Mouse (Mus musculus): ENCODE results near the gene Smarca4.

- TF ChIP-seq POLR2A (IDR thresholded peaks at IDR 0.05; ENCODE audit: borderline replicate concordance, low read depth, low read length): no peak
- TF ChIP-seq CTCF (IDR thresholded peaks at IDR 0.05; ENCODE audit: low read depth, low read length): no peak
Measured at GRCm38 (mm10) chr9:21575253-21575652, 40.7 kb upstream of the Smarca4 start.

Measured in bone marrow macrophage, adult 2 months (primary cell).